Mouse (Mus musculus) ES-E14 (cell line): ENCODE data around the gene Gm49358.

Source experiments
- CHD2 ChIP-seq: IDR thresholded peaks from 2 replicates; pipeline ENCODE4 v1.6.1; 2014; ENCODE audit warnings: mild to moderate bottlenecking, low read depth, low read length, inconsistent platforms
- HCFC1 ChIP-seq: IDR thresholded peaks from 2 replicates; pipeline ENCODE4 v1.6.1; 2012; ENCODE audit warnings: low read length, inconsistent platforms, borderline replicate concordance; ENCODE audit not compliant: insufficient read depth
- ZC3H11A ChIP-seq: IDR thresholded peaks from 2 replicates; pipeline ENCODE4 v1.6.1; 2012; ENCODE audit warnings: low read depth, mild to moderate bottlenecking, inconsistent platforms, low read length, borderline replicate concordance
- ZNF384 ChIP-seq: IDR thresholded peaks from 2 replicates; pipeline ENCODE4 v1.6.1; 2012; ENCODE audit warnings: low read depth, low read length, inconsistent platforms

DNA sequence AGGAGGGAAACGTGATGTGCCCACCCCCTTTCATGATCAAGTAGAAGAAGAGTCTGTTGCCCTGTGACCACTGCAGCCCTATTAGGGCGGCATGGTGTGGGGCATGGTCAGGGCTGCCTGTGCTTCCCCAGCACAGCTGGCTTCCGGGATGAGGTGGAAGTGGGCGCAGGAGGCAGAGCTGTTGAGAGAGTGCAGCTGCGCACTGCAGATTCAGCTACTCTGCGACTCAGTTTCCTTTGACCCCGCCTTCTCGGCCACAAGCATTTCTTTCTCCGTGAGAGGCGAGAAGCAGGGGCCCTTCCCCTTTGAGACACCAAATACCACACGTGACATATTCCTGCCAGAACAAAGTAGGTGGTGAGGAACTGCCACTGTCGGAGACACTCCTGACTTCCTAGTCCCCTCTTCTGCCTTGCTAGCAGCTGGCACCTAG lies 36.2 kb upstream of the Gm49358 start:
- TF ChIP-seq ZNF384 (no peak), HCFC1 (no peak), ZC3H11A (no peak), CHD2 (no peak)
